Mouse (Mus musculus) layer of hippocampus, postnatal 25 days (tissue): ENCODE measurements around the gene Pcna. TPM values are rescaled to one million over a fixed set of nuclear protein-coding genes. Genes with fewer than 3 reads are reported as not detected.
"Not testable (repeated sequence)": the region's sequence is repeated elsewhere in the genome, so short reads cannot be mapped to it uniquely, and the experiment has no call there.

Experiments used
- DNase-seq, 2 experiments: peaks; one replicate each; pipeline ENCODE4 v3.0.0; 2022; ENCODE audit warnings: mixed read lengths in 2 of 2, low spot score in 1 of 2; ENCODE audit errors: extremely low spot score in 1 of 2
- total RNA-seq, 2 experiments: library from RNA; stranded (reverse); gene quantifications; 2 replicates each; pipeline ENCODE4 v1.2.3; 2021

Pcna gene
- total RNA-seq, result 10 to 100 TPM; 47.4 to 50.8 TPM

GRCm38 (mm10) chr2:132252542-132253528 is at the start of gene Pcna:
Pcna (minus strand) TSS chr2:132253314.
- peak; percentile 83 to 87 for DNase-seq

GRCm38 (mm10) chr2:132301436-132301835 is 48.3 kb upstream of the Pcna start:
- DNase-seq, result no peak

GRCm38 (mm10) chr2:132298250-132298649 is 45.1 kb upstream of the Pcna start:
- DNase-seq, result no peak

DNA sequence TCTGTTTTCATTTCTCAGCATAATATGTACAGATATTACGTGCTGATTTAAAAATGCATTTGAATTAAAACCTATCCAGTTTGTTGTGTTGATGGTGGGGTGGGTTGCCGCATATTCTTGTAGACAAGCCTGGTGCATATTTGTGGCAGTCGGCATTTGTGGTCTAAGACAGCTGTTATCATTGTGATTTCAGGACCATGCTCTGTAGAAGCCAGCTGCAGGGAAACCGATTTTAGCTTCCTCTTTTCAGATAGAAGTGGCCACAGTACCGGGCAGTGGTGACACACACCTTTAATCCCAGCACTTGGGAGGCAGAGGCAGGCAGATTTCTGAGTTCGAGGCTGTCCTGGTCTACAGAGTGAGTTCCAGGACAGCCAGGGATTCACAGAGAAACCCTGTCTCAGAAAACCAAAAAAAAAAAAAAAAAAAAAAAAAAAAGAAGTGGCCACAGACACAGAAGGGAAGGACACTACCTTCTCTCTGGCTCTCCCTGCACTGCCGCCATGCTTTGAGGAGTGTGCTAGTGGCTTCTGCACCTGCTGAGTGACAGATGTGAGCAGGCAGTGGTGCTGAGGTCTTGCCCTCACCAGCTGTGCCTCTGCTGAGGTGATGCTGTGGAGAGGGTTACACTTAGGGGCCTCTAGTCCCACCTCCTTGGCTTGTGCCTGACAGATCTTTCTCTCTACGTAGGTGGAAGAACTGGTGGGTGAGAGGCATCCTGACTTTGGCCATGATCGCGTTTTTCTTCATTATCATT is 40.8 kb upstream of the Pcna start:
- DNase-seq, result no peak

GRCm38 (mm10) chr2:132292083-132292482 is 39.0 kb upstream of the Pcna start:
- no peak for DNase-seq

GRCm38 (mm10) chr2:132291265-132291664 is 38.2 kb upstream of the Pcna start:
- DNase-seq, result no peak

DNA sequence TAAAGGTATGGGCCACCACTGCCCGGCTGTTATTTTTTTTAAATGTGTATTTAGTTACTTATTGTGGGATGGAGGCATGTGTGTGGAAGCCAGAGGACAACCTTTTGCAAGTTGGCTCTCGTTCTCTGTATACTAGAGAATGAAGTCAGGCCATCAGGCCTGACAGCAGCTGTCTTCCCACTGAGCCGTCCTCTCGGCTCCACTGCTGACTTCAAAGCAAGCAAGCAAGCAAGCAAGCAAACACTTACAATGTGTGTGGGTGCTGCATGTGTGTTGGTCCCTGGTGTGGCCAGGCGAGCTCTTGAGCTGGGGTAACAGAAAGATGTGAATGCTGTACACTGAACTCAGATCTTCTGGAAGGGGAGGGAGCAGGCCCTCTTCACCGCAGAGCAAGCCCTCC is 37.7 kb upstream of the Pcna start:
- no peak for DNase-seq

DNA sequence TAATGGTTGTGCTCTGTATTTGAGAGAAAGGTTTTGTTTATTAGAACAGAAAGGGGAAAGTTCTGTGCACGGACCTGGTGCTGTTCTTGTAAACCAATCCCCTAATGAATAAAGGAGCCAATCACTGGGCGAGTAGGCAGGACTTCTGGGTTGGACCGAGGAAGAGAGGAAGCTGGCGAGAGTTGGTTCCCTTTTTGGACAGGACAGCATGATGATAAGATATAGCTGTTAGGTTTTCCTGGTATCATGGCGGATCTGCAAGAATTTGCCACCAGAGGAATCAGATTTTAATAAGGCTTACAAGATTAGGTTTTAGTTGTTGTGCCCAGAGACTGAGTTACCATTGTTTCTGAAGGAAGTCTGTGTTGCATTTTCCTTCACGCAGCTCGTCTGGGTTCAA is 36.1 kb upstream of the Pcna start:
- not testable (repeated sequence) for DNase-seq

DNA sequence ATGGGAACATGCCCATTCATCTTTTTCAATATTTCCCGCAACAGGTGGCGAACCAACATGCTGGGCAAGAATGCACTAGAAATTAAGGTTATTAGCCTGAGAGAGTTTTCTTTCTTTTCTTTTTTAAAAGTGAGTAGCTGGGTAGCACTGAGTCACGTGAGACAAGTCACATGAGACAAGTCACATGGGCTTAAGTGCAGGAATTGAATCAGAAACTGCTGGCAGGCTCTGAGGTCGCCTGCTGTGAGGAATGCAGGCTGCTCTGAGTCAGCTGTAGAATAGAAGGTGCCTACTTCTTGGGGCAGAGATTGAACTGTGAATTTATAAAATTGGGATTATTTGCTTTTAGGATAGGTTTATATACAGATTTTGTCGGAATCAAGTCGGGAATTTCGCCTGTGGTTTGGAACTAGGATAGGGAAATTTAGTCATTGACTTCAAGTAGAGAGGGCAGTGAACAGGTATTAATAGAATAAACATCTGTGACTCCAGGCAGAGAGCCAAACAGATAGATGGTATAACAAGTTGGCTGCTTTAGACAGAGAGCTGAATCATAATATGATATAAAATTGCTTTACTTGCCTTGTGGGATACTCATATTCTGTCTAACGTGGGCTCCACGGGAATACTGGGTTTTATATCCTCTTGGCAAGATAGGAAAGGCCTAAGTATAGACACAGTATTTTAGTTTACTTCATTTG is 33.4 kb upstream of the Pcna start:
- DNase-seq, result no peak

GRCm38 (mm10) chr2:132285722-132286121 is 32.6 kb upstream of the Pcna start:
- DNase-seq, result not testable (repeated sequence)

DNA sequence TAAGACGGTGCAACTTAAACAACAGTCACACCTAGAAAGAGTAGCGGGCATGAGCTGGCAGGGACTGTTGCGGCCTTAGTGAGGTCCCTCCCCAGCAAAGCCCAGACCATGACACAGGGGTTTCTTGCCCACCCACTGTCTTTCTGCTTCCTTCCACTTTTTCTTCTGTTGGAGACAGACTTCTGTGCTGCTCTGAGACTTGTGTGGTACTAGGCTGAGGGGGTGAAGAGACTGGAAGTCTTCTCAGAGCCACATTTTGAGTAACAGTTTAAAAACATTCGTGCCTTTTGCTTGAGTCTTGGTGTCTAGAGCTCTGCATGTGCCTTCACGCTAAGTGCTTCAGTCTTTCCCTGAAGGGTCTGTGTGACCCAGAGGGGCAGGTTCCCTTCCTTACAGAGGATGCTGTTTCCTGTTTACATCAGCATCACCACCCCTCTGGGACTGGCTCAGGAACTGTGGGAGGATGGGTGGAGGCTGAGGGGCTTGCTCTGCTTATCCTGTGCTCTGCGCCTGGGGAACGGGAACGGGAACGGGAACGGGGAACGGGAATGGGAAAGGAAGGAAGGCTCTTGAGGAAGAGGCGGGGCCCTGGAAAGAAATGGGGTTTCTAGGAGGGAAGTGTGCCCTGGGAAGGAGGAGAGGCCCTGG is 31.5 kb upstream of the Pcna start:
- no peak for DNase-seq

DNA sequence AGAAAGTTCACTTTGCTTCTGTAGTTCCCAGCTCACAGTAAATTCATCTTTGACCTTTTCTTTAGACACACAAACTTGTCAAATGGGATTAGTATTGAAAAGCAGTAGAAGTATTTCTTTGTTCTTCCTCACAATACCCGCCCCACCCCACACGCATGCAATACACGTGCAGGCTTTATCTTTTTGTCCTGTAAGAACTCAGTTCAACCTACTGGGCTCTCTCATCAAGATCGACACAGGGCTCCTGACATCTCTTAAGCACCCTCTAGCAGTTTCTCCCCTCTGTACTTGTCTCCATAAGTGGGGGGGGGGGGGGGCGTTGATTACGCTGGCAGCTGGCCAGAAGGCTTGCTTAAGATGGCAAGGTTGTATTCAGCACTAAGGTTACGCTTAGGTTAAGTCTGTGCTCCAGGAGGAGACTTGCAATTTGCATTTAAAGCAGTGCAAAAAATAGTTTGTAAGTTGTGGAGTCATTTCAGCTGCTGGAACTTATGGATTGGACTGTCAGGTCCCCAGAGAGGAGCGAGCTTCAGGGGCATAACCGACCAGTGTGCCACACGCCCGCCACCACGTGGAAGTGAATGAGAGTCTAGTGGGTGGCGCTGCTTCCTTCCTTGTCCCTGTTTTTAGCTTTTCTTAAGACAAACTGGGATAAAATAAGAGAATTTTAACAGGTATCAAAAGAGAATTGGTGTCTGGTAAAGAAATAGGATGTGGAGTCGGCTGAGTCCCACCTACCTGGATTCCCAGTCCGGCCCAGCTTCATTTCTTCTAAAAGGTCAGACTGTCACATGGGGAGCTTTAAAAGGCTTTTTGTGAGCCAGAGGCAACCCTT is 30.3 kb upstream of the Pcna start:
- DNase-seq, result no peak

- no peak for DNase-seq
Observed at GRCm38 (mm10) chr2:132282453-132283174, 29.5 kb upstream of the Pcna start.

- DNase-seq, result no peak
Observed at GRCm38 (mm10) chr2:132281560-132282452, 28.7 kb upstream of the Pcna start.

DNA sequence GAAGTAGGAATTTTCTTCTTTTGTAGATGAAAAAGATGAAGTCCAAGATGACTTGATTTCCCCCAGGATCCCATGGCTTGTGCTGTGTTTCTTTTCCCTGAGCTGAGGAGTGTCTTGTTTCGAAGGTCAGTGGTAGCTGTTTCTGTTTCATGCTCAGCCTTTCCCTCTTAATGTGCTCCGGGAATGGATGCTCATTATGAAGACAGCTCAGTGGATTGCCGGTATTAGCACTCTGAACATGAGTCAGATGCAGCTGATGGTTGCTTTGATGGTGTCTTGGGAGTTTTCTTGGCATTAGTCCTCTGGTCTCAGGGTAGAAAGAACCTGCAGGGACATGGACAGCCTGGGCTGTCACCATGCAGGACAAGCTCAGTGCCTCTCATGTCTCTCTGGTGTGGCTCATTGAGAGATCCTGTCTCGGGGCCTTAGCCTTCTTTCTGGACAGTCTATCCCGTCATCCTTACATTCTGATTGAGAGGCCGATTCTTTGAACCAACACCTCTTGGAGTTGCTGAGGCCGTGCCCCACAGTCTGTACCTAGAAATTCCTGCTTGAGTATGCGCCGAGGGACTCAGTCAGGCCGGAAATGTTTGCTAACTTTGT is 27.5 kb upstream of the Pcna start:
- no peak for DNase-seq

DNA sequence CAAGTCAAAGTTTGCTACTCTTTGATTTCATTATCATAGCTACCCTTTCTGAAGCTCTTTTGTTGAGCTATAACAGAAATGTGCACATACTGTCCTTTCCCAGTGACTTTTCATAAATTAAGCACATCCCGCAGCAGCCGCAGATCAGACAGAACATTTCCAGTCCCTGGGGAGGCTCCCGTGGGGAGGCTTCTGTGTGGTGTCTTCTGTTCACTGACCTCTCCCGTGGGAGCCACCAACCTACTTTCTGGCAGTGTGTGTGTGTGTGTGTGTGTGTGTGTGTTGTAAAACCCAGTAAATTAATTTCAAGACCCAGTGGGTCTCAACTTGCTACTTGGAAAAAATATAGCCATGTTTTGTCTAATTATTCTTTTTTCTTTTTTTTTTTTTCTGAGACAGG is 26.9 kb upstream of the Pcna start:
- no peak for DNase-seq

- no peak for DNase-seq
Observed at GRCm38 (mm10) chr2:132279336-132279882, 26.3 kb upstream of the Pcna start.
